Mouse (Mus musculus) heart, adult 2 months (tissue): ENCODE results near the gene Prnd. TPM values are rescaled to one million over a fixed set of nuclear protein-coding genes. Genes with fewer than 3 reads are reported as not detected.

ENCODE experiments used
- DNase-seq, 2 experiments: peaks; one replicate each; pipeline ENCODE4 v3.0.0; 2021
- H3K27ac ChIP-seq: fragments of 200-600 bp; 2 replicates; pipeline ENCODE4 v1.8.1; 2022
- H3K27me3 ChIP-seq: fragments of 200-500 bp; 2 replicates; pipeline ENCODE4 v1.6.1; 2012; ENCODE audit warnings: mild to moderate bottlenecking, low read length, inconsistent platforms, mixed read lengths; ENCODE audit not compliant: control insufficient read depth, insufficient read depth
- H3K36me3 ChIP-seq: fragments of 200-500 bp; 2 replicates; pipeline ENCODE4 v1.6.1; 2012; ENCODE audit warnings: low read length, inconsistent platforms; ENCODE audit not compliant: control insufficient read depth, insufficient read depth
- H3K4me1 ChIP-seq: fragments of 200-500 bp; 2 replicates; pipeline ENCODE4 v1.6.1; 2011; ENCODE audit warnings: low read length; ENCODE audit not compliant: control insufficient read depth, insufficient read depth
- H3K4me3 ChIP-seq: fragments of 200-600 bp; 2 replicates; pipeline ENCODE4 v1.8.1; 2022
- H3K79me2 ChIP-seq: fragments of 200-500 bp; replicated peaks from 2 replicates; pipeline ENCODE4 v1.6.1; 2012; ENCODE audit warnings: mild to moderate bottlenecking, inconsistent platforms, low read length, moderate library complexity, mixed read lengths; ENCODE audit not compliant: control insufficient read depth, insufficient read depth
- H3K9ac ChIP-seq: fragments of 200-500 bp; 2 replicates; pipeline ENCODE4 v1.6.1; 2012; ENCODE audit warnings: low read depth, mild to moderate bottlenecking, control low read depth, inconsistent platforms, low read length, mixed read lengths
- CTCF ChIP-seq: fragments of 200-600 bp; IDR thresholded peaks from 2 replicates; pipeline ENCODE4 v1.8.1; 2022; ENCODE audit warnings: antibody characterized with exemption, mild to moderate bottlenecking, moderate library complexity
- EP300 ChIP-seq: fragments of 200-500 bp; IDR thresholded peaks from 2 replicates; pipeline ENCODE4 v1.6.1; 2011; ENCODE audit warnings: low read depth, low read length, control low read depth; ENCODE audit not compliant: insufficient read depth
- POLR2A ChIP-seq: fragments of 200-500 bp; IDR thresholded peaks from 2 replicates; pipeline ENCODE4 v1.6.1; 2011; ENCODE audit warnings: mild to moderate bottlenecking, low read depth, low read length, control low read depth; ENCODE audit not compliant: insufficient read depth
- WGBS: fragments of 180-500 bp; shearing (Covaris S2); methylation state at CpG from one replicate; pipeline ENCODE4 v1.1.7; 2018; 5-methylcytosine and 5-hydroxymethylcytosine counted together
- intact Hi-C: fragments of 180-260 bp; cut with DNase I; formaldehyde crosslinking; loops from one replicate; pipeline ENCODE4 v1.15.1; 2025
- polyA plus RNA-seq: library from polyadenylated mRNA; depleted of rRNA; stranded (reverse); fragments of >200 nt; gene quantifications from 2 replicates; pipeline ENCODE4 v1.2.3, GENCODE M21; 2012
- total RNA-seq, 2 experiments: library from RNA; stranded (reverse); gene quantifications; 2 replicates each; pipeline ENCODE4 v1.2.3; 2021

The Prnd gene
- total and polyA plus RNA-seq, 3 experiments = 0.65 to 3.8 (median 1.2) TPM

GRCm38 (mm10) chr2:131954835-131955234, 4.2 kb downstream of the Prnd start:
- DNase-seq = peak in 1 of 2 experiments; percentile 66
- 0 out of 2 replicates have a peak, but pooled peaks have one; percentile 46 for TF ChIP-seq EP300
- TF ChIP-seq POLR2A = no peak
- no peak for TF ChIP-seq CTCF

GRCm38 (mm10) chr2:131955264-131955663, 4.6 kb downstream of the Prnd start:
- whole genome bisulfite sequencing = 24% methylated on average over 17 of the region's 17 CpGs
- peak; percentile 43 to 44 for DNase-seq
- H3K9ac ChIP-seq = no peak overlapping the region
- intact Hi-C loops = no loop called here
- H3K27me3 ChIP-seq = no peaks in the 10 kb centered on the region
- H3K4me3 ChIP-seq = peak overlapping the region; percentile 26
- no peaks in the 10 kb centered on the region for H3K36me3 ChIP-seq
- peaks cover 9% of the 10 kb centered on the region for H3K4me1 ChIP-seq
- H3K79me2 ChIP-seq = no peaks in the 10 kb centered on the region
- H3K27ac ChIP-seq = no peak overlapping the region; the same call in none of the 2 replicates
- TF ChIP-seq EP300 = no peak
- TF ChIP-seq CTCF = no peak
- no peak for TF ChIP-seq POLR2A

More at GRCm38 (mm10) chr2:131954835-131955234, 4.2 kb downstream of the Prnd start:
- H3K4me3 ChIP-seq = peak overlapping the region; percentile 26
- no peak overlapping the region; the same call in none of the 2 replicates for H3K27ac ChIP-seq
- H3K9ac ChIP-seq = no peak overlapping the region
- H3K4me1 ChIP-seq = peaks cover 9% of the 10 kb centered on the region
- WGBS = 45% methylated on average over 9 of the region's 9 CpGs
- no peaks in the 10 kb centered on the region for H3K79me2 ChIP-seq
- intact Hi-C loops = loop anchor here (5.0 kb wide), 1 partner anchor 48 kb away; the partner anchor contains the start of genes Prn and Prnp
- H3K27me3 ChIP-seq = no peaks in the 10 kb centered on the region
- no peaks in the 10 kb centered on the region for H3K36me3 ChIP-seq

GRCm38 (mm10) chr2:131956336-131957256, 5.9 kb downstream of the Prnd start:
- Histone ChIP-seq H3K9ac (no peak overlapping the region), H3K27me3 (no peaks in the 10 kb centered on the region), H3K79me2 (no peaks in the 10 kb centered on the region), H3K27ac (no peak overlapping the region), H3K36me3 (no peaks in the 10 kb centered on the region), H3K4me3 (no peak overlapping the region), H3K4me1 (peaks cover 12% of the 10 kb centered on the region)
- peak in 1 of 2 experiments; percentile 7 for DNase-seq
- TF ChIP-seq EP300 (no peak), CTCF (no peak), POLR2A (no peak)
- intact Hi-C loops = no loop called here
- WGBS = 82% methylated on average over 7 of the region's 7 CpGs

GRCm38 (mm10) chr2:131957731-131958222, 7.1 kb downstream of the Prnd start:
- peaks cover 12% of the 10 kb centered on the region for H3K4me1 ChIP-seq
- WGBS = 17% methylated on average over 9 of the region's 9 CpGs
- H3K79me2 ChIP-seq = no peaks in the 10 kb centered on the region
- peak; percentile 24 to 59 for DNase-seq
- H3K36me3 ChIP-seq = no peaks in the 10 kb centered on the region
- TF ChIP-seq POLR2A (0 out of 2 replicates have a peak, but pooled peaks have one; percentile 18), CTCF (no peak), EP300 (peak; percentile 68)
- H3K27me3 ChIP-seq = no peaks in the 10 kb centered on the region
- intact Hi-C loops = loop anchor here (2.0 kb wide), 1 partner anchor 21 kb away; no protein-coding TSS in a partner anchor
- no peak overlapping the region for H3K27ac ChIP-seq
- H3K9ac ChIP-seq = no peak overlapping the region
- no peak overlapping the region for H3K4me3 ChIP-seq

- DNase-seq = no peak
- Histone ChIP-seq H3K27ac (no peak overlapping the region), H3K9ac (no peak overlapping the region), H3K4me3 (no peak overlapping the region), H3K36me3 (no peaks in the 10 kb centered on the region), H3K79me2 (no peaks in the 10 kb centered on the region), H3K27me3 (no peaks in the 10 kb centered on the region), H3K4me1 (peaks cover 9% of the 10 kb centered on the region)
- intact Hi-C loops = no loop called here
- 69% methylated on average over 2 of the region's 2 CpGs for WGBS
- no peak for TF ChIP-seq CTCF
- no peak for TF ChIP-seq EP300
- no peak for TF ChIP-seq POLR2A
These were observed 11.0 kb downstream of the Prnd start for GRCm38 (mm10) chr2:131961671-131962070.

GRCm38 (mm10) chr2:131970597-131970996, 19.9 kb downstream of the Prnd start:
- no peaks in the 10 kb centered on the region for H3K36me3 ChIP-seq
- no peak overlapping the region for H3K27ac ChIP-seq
- no peaks in the 10 kb centered on the region for H3K4me1 ChIP-seq
- no peak overlapping the region for H3K4me3 ChIP-seq
- H3K79me2 ChIP-seq = no peaks in the 10 kb centered on the region
- no peak for TF ChIP-seq EP300
- TF ChIP-seq POLR2A = no peak
- no peak for TF ChIP-seq CTCF
- intact Hi-C loops = no loop called here
- DNase-seq = no peak
- 72% methylated on average over 2 of the region's 2 CpGs for WGBS
- H3K9ac ChIP-seq = no peak overlapping the region
- no peaks in the 10 kb centered on the region for H3K27me3 ChIP-seq
